Mouse (Mus musculus) 416B (cell line): Measurements from ENCODE around the gene Gtf2a2.
"Not testable (repeated sequence)": the region's sequence is repeated elsewhere in the genome, so short reads cannot be mapped to it uniquely, and the experiment has no call there.

Source experiments
- DNase-seq: peaks from one replicate; pipeline ENCODE4 v3.0.0; 2011; ENCODE audit warnings: low read depth

Gtf2a2 gene

GRCm38 (mm10) chr9:70021610-70022009 is 9.3 kb downstream of the Gtf2a2 start:
- no peak for DNase-seq

GRCm38 (mm10) chr9:70022083-70022482 is 9.7 kb downstream of the Gtf2a2 start:
- DNase-seq, result no peak

GRCm38 (mm10) chr9:70023615-70024014 is 11.3 kb downstream of the Gtf2a2 start:
- not testable (repeated sequence) for DNase-seq

GRCm38 (mm10) chr9:70024648-70025047 is 12.3 kb downstream of the Gtf2a2 start:
- DNase-seq, result peak; percentile 42

- no peak for DNase-seq
These were observed 13.1 kb downstream of the Gtf2a2 start for GRCm38 (mm10) chr9:70025365-70026012.

- peak; percentile 41 for DNase-seq
These were observed 19.8 kb downstream of the Gtf2a2 start for GRCm38 (mm10) chr9:70032167-70032566.

- DNase-seq, result no peak
These were observed 20.7 kb downstream of the Gtf2a2 start for GRCm38 (mm10) chr9:70033056-70033455.

- no peak for DNase-seq
These were observed 22.4 kb downstream of the Gtf2a2 start for GRCm38 (mm10) chr9:70034702-70035101.

GRCm38 (mm10) chr9:70036646-70037045 is 24.3 kb downstream of the Gtf2a2 start:
- DNase-seq, result no peak

- DNase-seq, result no peak
These were observed 25.6 kb downstream of the Gtf2a2 start, which contains the start of gene Gcnt3 for GRCm38 (mm10) chr9:70037988-70038387. Gene Gcnt3 (minus strand): TSS chr9:70038088.

- no peak for DNase-seq
These were observed 27.4 kb downstream of the Gtf2a2 start for GRCm38 (mm10) chr9:70039597-70040385.

GRCm38 (mm10) chr9:70040570-70040969 is 28.2 kb downstream of the Gtf2a2 start:
- no peak for DNase-seq

- DNase-seq, result no peak
These were observed 29.8 kb downstream of the Gtf2a2 start for GRCm38 (mm10) chr9:70042137-70042536.

GRCm38 (mm10) chr9:70042935-70043334 is 30.6 kb downstream of the Gtf2a2 start:
- DNase-seq, result no peak

- DNase-seq, result no peak
These were observed 32.5 kb downstream of the Gtf2a2 start for GRCm38 (mm10) chr9:70044865-70045264.

- DNase-seq, result no peak
These were observed 33.9 kb downstream of the Gtf2a2 start for GRCm38 (mm10) chr9:70046255-70046654.

- no peak for DNase-seq
These were observed 35.5 kb downstream of the Gtf2a2 start for GRCm38 (mm10) chr9:70047839-70048238.

GRCm38 (mm10) chr9:70048280-70048679 is 35.9 kb downstream of the Gtf2a2 start:
- DNase-seq, result no peak

GRCm38 (mm10) chr9:70048751-70049415 is 36.5 kb downstream of the Gtf2a2 start:
- DNase-seq, result no peak

- no peak for DNase-seq
These were observed 37.0 kb downstream of the Gtf2a2 start for GRCm38 (mm10) chr9:70049416-70049783.

GRCm38 (mm10) chr9:70049839-70050238 is 37.5 kb downstream of the Gtf2a2 start:
- DNase-seq, result peak; percentile 45

GRCm38 (mm10) chr9:70052730-70053129 is 40.4 kb downstream of the Gtf2a2 start:
- DNase-seq, result no peak

GRCm38 (mm10) chr9:70053411-70053810 is 41.1 kb downstream of the Gtf2a2 start:
- no peak for DNase-seq
